Mouse (Mus musculus): ENCODE results near the gene Cylc1. TPM values are rescaled to one million over a fixed set of nuclear protein-coding genes. Genes with fewer than 3 reads are reported as not detected.

Cylc1 gene
- polyA plus RNA-seq (2012; rRNA removed): not detected in 2 replicates

- H3K4me3 ChIP-seq (replicated peaks; ENCODE audit: insufficient read depth, low read depth, low read length): no peak within 1 kb of the TSS
- DNase-seq: no peak
- TF ChIP-seq CTCF (IDR thresholded peaks at IDR 0.05; ENCODE audit: borderline replicate concordance, insufficient read depth, low read depth, low read length): no peak
- TF ChIP-seq POLR2A (IDR thresholded peaks at IDR 0.05; ENCODE audit: borderline replicate concordance, insufficient read depth, low read length): no peak
- no peaks in the 10 kb centered on the region for H3K27me3 ChIP-seq (ENCODE audit: control insufficient read depth, insufficient read depth, low read length)
- no peaks in the 10 kb centered on the region for H3K4me1 ChIP-seq (ENCODE audit: control insufficient read depth, insufficient read depth, low read length)
- no peak within 1 kb of the TSS for H3K27ac ChIP-seq (ENCODE audit: insufficient read depth, low read length)
These were observed at the start of gene Cylc1 for GRCm38 (mm10) chrX:111110118-111110517. Gene Cylc1 (plus strand): TSS chrX:111110418.

- H3K4me1 ChIP-seq (ENCODE audit: control insufficient read depth, insufficient read depth, low read length): no peaks in the 10 kb centered on the region
- TF ChIP-seq CTCF (IDR thresholded peaks at IDR 0.05; ENCODE audit: borderline replicate concordance, insufficient read depth, low read depth, low read length) (no peak), POLR2A (IDR thresholded peaks at IDR 0.05; ENCODE audit: borderline replicate concordance, insufficient read depth, low read length) (no peak)
- no peak for DNase-seq
- no peaks in the 10 kb centered on the region for H3K27me3 ChIP-seq (ENCODE audit: control insufficient read depth, insufficient read depth, low read length)
- no peak overlapping the region for H3K4me3 ChIP-seq (replicated peaks; ENCODE audit: insufficient read depth, low read depth, low read length)
- no peak overlapping the region for H3K27ac ChIP-seq (ENCODE audit: insufficient read depth, low read length)
- 85% methylated on average over 8 of the region's 8 CpGs for WGBS
These were observed 31.5 kb upstream of the Cylc1 start for GRCm38 (mm10) chrX:111078680-111079079.

GRCm38 (mm10) chrX:111168040-111168439 lies 57.8 kb downstream of the Cylc1 start, which contains the start of gene Gm10112:
Gene Gm10112 (plus strand): TSS chrX:111168340.
- TF ChIP-seq POLR2A (IDR thresholded peaks at IDR 0.05; ENCODE audit: borderline replicate concordance, insufficient read depth, low read length) (no peak), CTCF (IDR thresholded peaks at IDR 0.05; ENCODE audit: borderline replicate concordance, insufficient read depth, low read depth, low read length) (no peak)
- no peak within 1 kb of the TSS for H3K27ac ChIP-seq (ENCODE audit: insufficient read depth, low read length)
- H3K27me3 ChIP-seq (ENCODE audit: control insufficient read depth, insufficient read depth, low read length): no peaks in the 10 kb centered on the region
- H3K4me1 ChIP-seq (ENCODE audit: control insufficient read depth, insufficient read depth, low read length): no peaks in the 10 kb centered on the region
- 94% methylated on average over 3 of the region's 3 CpGs for WGBS
- H3K4me3 ChIP-seq (replicated peaks; ENCODE audit: insufficient read depth, low read depth, low read length): no peak within 1 kb of the TSS
- no peak for DNase-seq

Other genes with a start within 250 kb of the Cylc1 start
- not detected in 2 replicates for gene Gm10112, start 57.9 kb downstream of the Cylc1 start, polyA plus RNA-seq (2012; rRNA removed)

All from cerebellum, adult 2 months (tissue).